8 mouse cellular contexts compared by ENCODE assay signal in genomic region chr4:107178182-107178829, GRCm38 (mm10). TPM values are rescaled to one million over a fixed set of nuclear protein-coding genes. Genes with fewer than 3 reads are reported as not detected.
DNase-seq lines count a peak whose midpoint lies in the region; ATAC-seq and TF ChIP-seq lines count a peak whose summit lies in the region.

Gene Tmem59 (plus strand): TSS chr4:107178399.

- peak; percentile 86 for TF ChIP-seq POLR2A in cortical plate, adult 2 months (IDR thresholded peaks at IDR 0.05; ENCODE audit: extremely low read depth, insufficient read depth, low read length)

- DNase-seq in gastrocnemius, adult 8-10 months (ENCODE audit: low spot score in 2 of 2) = peak; percentile 98
- peak; percentile 71 for DNase-seq in hindlimb bud, embryonic 11.5 days (ENCODE audit: extremely low spot score, low read depth, low spot score)
- DNase-seq in left cerebral cortex, adult 8-10 months (ENCODE audit: low spot score in 2 of 2) = peak; percentile 89 to 95
- peak; percentile 96 to 97 for DNase-seq in right cerebral cortex, postnatal 10 days (ENCODE audit: low spot score in 2 of 2)
- DNase-seq in urinary bladder, postnatal 25 days (ENCODE audit: low spot score) = peak; percentile 96

- H3K4me1 ChIP-seq in cortical plate, adult 2 months (ENCODE audit: control insufficient read depth, insufficient read depth, low read length) = peaks cover 7% of the 10 kb centered on the region
- peaks cover 74% of the 10 kb centered on the region for H3K4me1 ChIP-seq in megakaryocyte, embryonic 14.5 days

- H3K9me3 ChIP-seq in megakaryocyte, embryonic 14.5 days = no peaks in the 10 kb centered on the region

- H3K36me3 ChIP-seq in megakaryocyte, embryonic 14.5 days (replicated peaks; ENCODE audit: low read length) = peaks cover 36% of the 10 kb centered on the region

- peak; percentile 89 for ATAC-seq in activated CD4-positive, CD25-positive, alpha-beta regulatory T cell, adult 4 months

- TF ChIP-seq CTCF in cortical plate, adult 2 months (IDR thresholded peaks at IDR 0.05; ENCODE audit: extremely low read depth, insufficient read depth, low read length) = no peak

- no peaks in the 10 kb centered on the region for H3K27me3 ChIP-seq in megakaryocyte, embryonic 14.5 days (replicated peaks)

- H3K27ac ChIP-seq in cortical plate, adult 2 months (ENCODE audit: insufficient read depth, low read length) = peak within 1 kb of the TSS; percentile 96

- peak within 1 kb of the TSS; percentile 90 for H3K4me3 ChIP-seq in cortical plate, adult 2 months (ENCODE audit: insufficient read depth, low read length)
- H3K4me3 ChIP-seq in megakaryocyte, embryonic 14.5 days (replicated peaks) = peak within 1 kb of the TSS; percentile 100

RNA-seq across cellular contexts. Expression of gene Tmem59, which starts in this region (rescaled TPM):
- polyA plus RNA-seq in activated CD4-positive, CD25-positive, alpha-beta regulatory T cell, adult 4 months (2017; shearing (Covaris generic)) = 100 to 1,000 TPM; 376 to 381 TPM
- polyA plus RNA-seq in cortical plate, adult 2 months (2012; rRNA removed) = 215 and 224 TPM in 2 replicates
- 10 to 100 TPM; 79.9 to 91.5 (median 85.1) TPM for total RNA-seq in gastrocnemius, adult 8-10 months (2022)
- 100 to 1,000 TPM; 208 to 241 (median 220) TPM for total RNA-seq in left cerebral cortex, adult 8-10 months (2022)
- polyA plus RNA-seq in megakaryocyte, embryonic 14.5 days (2012; ENCODE audit: insufficient read depth, low replicate concordance) = 147 and 205 TPM in 2 replicates

Comparison
In these comparisons a context has a peak if more than half of its experiments do, and no peak if none do; other contexts are left out.
1. Peak in every context shown above with its lines: DNase-seq, ATAC-seq, H3K4me3 ChIP-seq and H3K27ac ChIP-seq.